Mouse (Mus musculus) midbrain, embryonic 16.5 days (tissue): ENCODE measurements around the gene Prmt2. TPM values are rescaled to one million over a fixed set of nuclear protein-coding genes. Genes with fewer than 3 reads are reported as not detected.

Source experiments
- ATAC-seq: fragments of 200-750 bp; cut with Nextera tagmentation; 2 replicates; pipeline ENCODE4 v1.8.0; 2017; ENCODE audit warnings: moderate TSS enrichment
- H3K27ac ChIP-seq: fragments of 300-500 bp; sonication (generic); 2 replicates; pipeline ENCODE4 v1.5.1; 2014; ENCODE audit warnings: mild to moderate bottlenecking, low read length, mixed read lengths
- H3K27me3 ChIP-seq: fragments of 300-500 bp; sonication (generic); 2 replicates; pipeline ENCODE4 v1.6.1; 2014; ENCODE audit warnings: low read depth, low read length, mixed read lengths; ENCODE audit not compliant: control insufficient read depth, insufficient read depth
- H3K36me3 ChIP-seq: fragments of 300-500 bp; sonication (generic); 2 replicates; pipeline ENCODE4 v1.6.1; 2014; ENCODE audit warnings: mild to moderate bottlenecking, low read length, moderate library complexity, mixed read lengths; ENCODE audit not compliant: control insufficient read depth, insufficient read depth
- H3K4me1 ChIP-seq: fragments of 300-500 bp; sonication (generic); 2 replicates; pipeline ENCODE4 v1.6.1; 2014; ENCODE audit warnings: mild to moderate bottlenecking, low read length, mixed read lengths; ENCODE audit not compliant: control insufficient read depth, insufficient read depth
- H3K4me2 ChIP-seq: fragments of 300-500 bp; sonication (generic); 2 replicates; pipeline ENCODE4 v1.6.1; 2014; ENCODE audit warnings: mild to moderate bottlenecking, low read length, mixed read lengths
- H3K4me3 ChIP-seq: fragments of 300-500 bp; sonication (generic); 2 replicates; pipeline ENCODE4 v1.5.1; 2014; ENCODE audit warnings: low read depth, mild to moderate bottlenecking, low read length, moderate library complexity, mixed read lengths
- H3K9ac ChIP-seq: fragments of 300-500 bp; sonication (generic); 2 replicates; pipeline ENCODE4 v1.6.1; 2014; ENCODE audit warnings: low read depth, low read length, mixed read lengths
- H3K9me3 ChIP-seq: fragments of 300-500 bp; sonication (generic); replicated peaks from 2 replicates; pipeline ENCODE4 v1.6.1; 2014; ENCODE audit warnings: mild to moderate bottlenecking, low read length, mixed read lengths; ENCODE audit not compliant: control insufficient read depth, poor library complexity, severe bottlenecking
- WGBS: fragments of 180-500 bp; shearing (Covaris S2); extraction: QIAGEN DNeasy Blood & Tissue Kit; methylation state at CpG from one replicate; pipeline ENCODE4 v1.1.7; 2014; 5-methylcytosine and 5-hydroxymethylcytosine counted together
- polyA plus RNA-seq: library from polyadenylated mRNA; unstranded; fragments of >200 nt; fragmentation: Nextera tagmentation; extraction: Ambion mirVana; gene quantifications from 2 replicates; pipeline ENCODE4 v1.2.1, GENCODE M21; 2015

Prmt2 gene
- polyA plus RNA-seq: 419 and 423 TPM in 2 replicates

- Histone ChIP-seq H3K4me2 (peak within 1 kb of the TSS; percentile 75), H3K27ac (peak within 1 kb of the TSS; percentile 93), H3K27me3 (no peaks in the 10 kb centered on the region), H3K4me3 (peak within 1 kb of the TSS; percentile 57), H3K9ac (peak within 1 kb of the TSS; percentile 73), H3K36me3 (no peaks in the 10 kb centered on the region), H3K4me1 (peaks cover 26% of the 10 kb centered on the region), H3K9me3 (no peaks in the 10 kb centered on the region)
- under 1% methylated on average over 47 of the region's 47 CpGs for WGBS
- ATAC-seq: peak; percentile 98
These were observed at the start of gene Prmt2 for GRCm38 (mm10) chr10:76237341-76238225. Gene Prmt2, minus strand, starts transcription at chr10:76237865.

GRCm38 (mm10) chr10:76278541-76279097 is 41.0 kb upstream of the Prmt2 start:
- Histone ChIP-seq H3K27ac (no peak overlapping the region), H3K9me3 (no peaks in the 10 kb centered on the region), H3K4me1 (no peaks in the 10 kb centered on the region), H3K4me2 (no peak overlapping the region), H3K4me3 (no peak overlapping the region), H3K9ac (no peak overlapping the region), H3K36me3 (peaks cover 41% of the 10 kb centered on the region), H3K27me3 (no peaks in the 10 kb centered on the region)
- ATAC-seq: no peak
- WGBS: 73% methylated on average over 5 of the region's 5 CpGs

- Histone ChIP-seq H3K4me1 (no peaks in the 10 kb centered on the region), H3K9me3 (no peaks in the 10 kb centered on the region), H3K4me3 (no peak overlapping the region), H3K27ac (no peak overlapping the region), H3K27me3 (no peaks in the 10 kb centered on the region), H3K9ac (no peak overlapping the region), H3K4me2 (no peak overlapping the region), H3K36me3 (peaks cover 47% of the 10 kb centered on the region)
- ATAC-seq: no peak
- 83% methylated on average over 10 of the region's 10 CpGs for WGBS
These were observed 37.6 kb upstream of the Prmt2 start for GRCm38 (mm10) chr10:76275256-76275655.

- no peak for ATAC-seq
- no peaks in the 10 kb centered on the region for H3K9me3 ChIP-seq
- H3K36me3 ChIP-seq: peaks cover 62% of the 10 kb centered on the region
- no peaks in the 10 kb centered on the region for H3K4me1 ChIP-seq
- no peak overlapping the region for H3K27ac ChIP-seq
- H3K9ac ChIP-seq: no peak overlapping the region
- WGBS: 56% methylated on average over 8 of the region's 8 CpGs
- no peak overlapping the region for H3K4me3 ChIP-seq
- H3K4me2 ChIP-seq: no peak overlapping the region
- no peaks in the 10 kb centered on the region for H3K27me3 ChIP-seq
These were observed 33.6 kb upstream of the Prmt2 start for GRCm38 (mm10) chr10:76271238-76271637.

- 78% methylated on average over 4 of the region's 4 CpGs for WGBS
- no peak overlapping the region for H3K4me3 ChIP-seq
These were observed 24.8 kb upstream of the Prmt2 start for GRCm38 (mm10) chr10:76262431-76262830.

GRCm38 (mm10) chr10:76261447-76261846 is 23.8 kb upstream of the Prmt2 start:
- peak; percentile 51 for ATAC-seq
- Histone ChIP-seq H3K4me2 (no peak overlapping the region), H3K4me3 (no peak overlapping the region), H3K27ac (no peak overlapping the region), H3K27me3 (no peaks in the 10 kb centered on the region), H3K4me1 (peaks cover 2% of the 10 kb centered on the region; the same call in 1 of the 2 replicates), H3K9me3 (no peaks in the 10 kb centered on the region), H3K36me3 (peaks cover 22% of the 10 kb centered on the region), H3K9ac (no peak overlapping the region)
- WGBS: 78% methylated on average over 3 of the region's 3 CpGs

More at GRCm38 (mm10) chr10:76262431-76262830, 24.8 kb upstream of the Prmt2 start:
- Histone ChIP-seq H3K36me3 (peaks cover 27% of the 10 kb centered on the region), H3K9ac (no peak overlapping the region), H3K27me3 (no peaks in the 10 kb centered on the region), H3K4me1 (peaks cover 2% of the 10 kb centered on the region; the same call in 1 of the 2 replicates), H3K4me2 (no peak overlapping the region), H3K9me3 (no peaks in the 10 kb centered on the region), H3K27ac (no peak overlapping the region)
- ATAC-seq: no peak

- Histone ChIP-seq H3K27ac (no peak overlapping the region), H3K9me3 (no peaks in the 10 kb centered on the region), H3K36me3 (peaks cover 14% of the 10 kb centered on the region; the same call in 1 of the 2 replicates), H3K4me2 (no peak overlapping the region), H3K4me3 (no peak overlapping the region), H3K4me1 (peaks cover 2% of the 10 kb centered on the region; the same call in 1 of the 2 replicates), H3K9ac (no peak overlapping the region), H3K27me3 (no peaks in the 10 kb centered on the region)
- ATAC-seq: no peak
- WGBS: 52% methylated on average over 11 of the region's 11 CpGs
These were observed 22.8 kb upstream of the Prmt2 start for GRCm38 (mm10) chr10:76260358-76261059.

- Histone ChIP-seq H3K4me3 (no peak overlapping the region), H3K27me3 (no peaks in the 10 kb centered on the region), H3K36me3 (peaks cover 7% of the 10 kb centered on the region; the same call in 1 of the 2 replicates), H3K27ac (no peak overlapping the region), H3K4me2 (no peak overlapping the region), H3K9ac (no peak overlapping the region), H3K9me3 (no peaks in the 10 kb centered on the region), H3K4me1 (peaks cover 2% of the 10 kb centered on the region; the same call in 1 of the 2 replicates)
- ATAC-seq: no peak
- WGBS: 71% methylated on average over 18 of the region's 18 CpGs
These were observed 22.0 kb upstream of the Prmt2 start for GRCm38 (mm10) chr10:76259566-76260232.
